ENCODE assay signal across 15 mouse cellular contexts in genomic region chr10:19601502-19601901, GRCm38 (mm10). TPM values are rescaled to one million over a fixed set of nuclear protein-coding genes. Genes with fewer than 3 reads are reported as not detected.
A peak's percentile ranks its signal among the peaks of the same experiment; 100 is the strongest.
DNase-seq lines count a peak whose midpoint lies in the region; ATAC-seq and TF ChIP-seq lines count a peak whose summit lies in the region.
"Not testable (repeated sequence)": the region's sequence is repeated elsewhere in the genome, so short reads cannot be mapped to it uniquely, and the experiment has no call there.
"Had no signal": no experiment of that assay in that cellular context is flagged by ENCODE, and none has a peak within 500 bp of the region (broad histone marks: within the 10 kb centered on the region; RNA-seq: fewer than 3 reads in every experiment).

No protein-coding gene starts in this region.

- not testable (repeated sequence) for H3K27ac ChIP-seq in cortical plate, adult 2 months (ENCODE audit: insufficient read depth, low read length); lung, postnatal 0 days (ENCODE audit: low read length)

- not testable (repeated sequence) for TF ChIP-seq EP300 in lung, postnatal 0 days (IDR thresholded peaks at IDR 0.05)

- not testable (repeated sequence) for H3K4me2 ChIP-seq in lung, postnatal 0 days (replicated peaks; ENCODE audit: low read depth, low read length)

- not testable (repeated sequence) for H3K9ac ChIP-seq in lung, postnatal 0 days (replicated peaks; ENCODE audit: low read depth)

- not testable (repeated sequence) for H3K4me3 ChIP-seq in cortical plate, adult 2 months (ENCODE audit: insufficient read depth, low read length); lung, postnatal 0 days (ENCODE audit: low read depth, low read length)

- peaks cover 45% of the 10 kb centered on the region for H3K36me3 ChIP-seq in lung, postnatal 0 days (ENCODE audit: insufficient read depth, low read length)

- peak; percentile 28; the same call in 1 of the 2 replicates for TF ChIP-seq CTCF in cortical plate, adult 2 months (IDR thresholded peaks at IDR 0.05; ENCODE audit: extremely low read depth, insufficient read depth, low read length)
- peak; percentile 73 for TF ChIP-seq CTCF in lung, postnatal 0 days (IDR thresholded peaks at IDR 0.05)

- ATAC-seq in lung, postnatal 0 days = not testable (repeated sequence)

- TF ChIP-seq POLR2A in cortical plate, adult 2 months (IDR thresholded peaks at IDR 0.05; ENCODE audit: extremely low read depth, insufficient read depth, low read length) = not testable (repeated sequence)

- H3K27me3 ChIP-seq in lung, postnatal 0 days (replicated peaks; ENCODE audit: insufficient read depth, low read length) = not testable (repeated sequence)

- 45% methylated on average over 1 of the region's 1 CpGs for WGBS in lung, postnatal 0 days

- DNase-seq in CD4-positive, CD25-positive, alpha-beta regulatory T cell, adult 2 months (ENCODE audit: low read depth, low spot score) = peak; percentile 74
- peak; percentile 46 to 58 for DNase-seq in adrenal gland, adult 18-20 months (ENCODE audit: low spot score in 2 of 2)
- peak; percentile 38 for DNase-seq in heart, adult 8-10 months (ENCODE audit: low spot score)
- peak; percentile 59 to 66 for DNase-seq in kidney, postnatal 25 days
- DNase-seq in lung, postnatal 0 days (ENCODE audit: low spot score) = not testable (repeated sequence)
- DNase-seq in spleen, adult 12 weeks (ENCODE audit: low spot score) = peak; percentile 43
- DNase-seq in thymus, postnatal 4 days = peak; percentile 85

- not testable (repeated sequence) for H3K9me3 ChIP-seq in lung, postnatal 0 days (ENCODE audit: low read length)

- not testable (repeated sequence) for H3K4me1 ChIP-seq in cortical plate, adult 2 months (ENCODE audit: control insufficient read depth, insufficient read depth, low read length); lung, postnatal 0 days (ENCODE audit: insufficient read depth, low read depth, low read length)

RNA-seq across cellular contexts. Expression of gene Ifngr1, which starts 9.8 kb away (rescaled TPM):
- total RNA-seq in adrenal gland, adult 18-20 months (2021) = 10 to 100 TPM; 51.3 to 56.1 TPM
- 17.2 and 19.7 TPM in 2 replicates for polyA plus RNA-seq in cortical plate, adult 2 months (2012; rRNA removed)
- 10 to 100 TPM; 38.6 to 45.7 (median 39.3) TPM for total RNA-seq in heart, adult 8-10 months (2022)
- 138 and 159 TPM in 2 replicates for polyA plus RNA-seq in lung, postnatal 0 days (2015; fragmentation: Nextera tagmentation; extraction: Ambion mirVana)

RNA-seq across cellular contexts. Expression of gene Il22ra2, which starts 20.3 kb away (rescaled TPM):
- total RNA-seq in adrenal gland, adult 18-20 months (2021) = not detected
- polyA plus RNA-seq in cortical plate, adult 2 months (2012; rRNA removed) = not detected in 2 replicates
- total RNA-seq in heart, adult 8-10 months (2022) = not detected
- polyA plus RNA-seq in lung, postnatal 0 days (2015; fragmentation: Nextera tagmentation; extraction: Ambion mirVana) = 0.05 and 0.12 TPM in 2 replicates
- total RNA-seq: layer of hippocampus, postnatal 14 days had no signal
- polyA plus RNA-seq: embryonic facial prominence, embryonic 13.5 days; frontal cortex, adult 2 months; heart, embryonic 13.5 days; intestine, embryonic 14.5 days; liver, embryonic 11.5 days; midbrain, embryonic 12.5 days had no signal
